19 mouse cellular contexts compared by ENCODE assay signal in genomic region chr14:58264401-58264800, GRCm38 (mm10).
DNase-seq lines count a peak whose midpoint lies in the region; ATAC-seq and TF ChIP-seq lines count a peak whose summit lies in the region.
"Had no signal": no experiment of that assay in that cellular context is flagged by ENCODE, and none has a peak within 500 bp of the region (broad histone marks: within the 10 kb centered on the region; RNA-seq: fewer than 3 reads in every experiment).

No protein-coding gene starts in this region.

- no peak overlapping the region for H3K4me2 ChIP-seq in kidney, embryonic 14.5 days (replicated peaks; ENCODE audit: low read depth, low read length)
- H3K4me2 ChIP-seq in kidney, embryonic 16.5 days (replicated peaks; ENCODE audit: low read depth, low read length) = 0 out of 2 replicates have a peak overlapping the region, but pooled peaks have one; percentile 1
- H3K4me2 ChIP-seq: embryonic facial prominence, embryonic 12.5 days; forebrain, embryonic 13.5 days; forebrain, embryonic 15.5 days had no signal

- no peak for DNase-seq in kidney, adult 11 months
- no peak for DNase-seq in kidney, postnatal 10 days
- DNase-seq in Patski (ENCODE audit: low read depth, low spot score) = peak; percentile 51
- DNase-seq in spleen, postnatal 4 days (ENCODE audit: low spot score in 2 of 2) = no peak
- DNase-seq: adrenal gland, adult 8-10 months; adrenal gland, postnatal 14 days; adrenal gland, postnatal 36 days; cerebellum, adult 11-12 months; cerebellum, adult 2 months; cerebellum, adult 9-10 months; cerebellum, postnatal 10 days; cerebellum, postnatal 25 days had no signal

- peaks cover 10% of the 10 kb centered on the region for H3K4me1 ChIP-seq in kidney, embryonic 14.5 days (ENCODE audit: control insufficient read depth, insufficient read depth, low read length)
- peaks cover 17% of the 10 kb centered on the region for H3K4me1 ChIP-seq in kidney, embryonic 16.5 days (ENCODE audit: insufficient read depth, low read length)
- H3K4me1 ChIP-seq: forebrain, embryonic 13.5 days; forebrain, embryonic 15.5 days had no signal

- H3K9me3 ChIP-seq in kidney, embryonic 14.5 days (ENCODE audit: control insufficient read depth, low read length) = no peaks in the 10 kb centered on the region
- no peaks in the 10 kb centered on the region for H3K9me3 ChIP-seq in kidney, embryonic 16.5 days (ENCODE audit: low read length)
- H3K9me3 ChIP-seq: embryonic facial prominence, embryonic 10.5 days; embryonic facial prominence, embryonic 12.5 days; forebrain, embryonic 13.5 days; forebrain, embryonic 15.5 days had no signal

- H3K27me3 ChIP-seq in kidney, embryonic 14.5 days (ENCODE audit: control insufficient read depth, insufficient read depth, low read length) = no peaks in the 10 kb centered on the region
- H3K27me3 ChIP-seq in kidney, embryonic 16.5 days (ENCODE audit: insufficient read depth, low read length) = no peaks in the 10 kb centered on the region
- no peaks in the 10 kb centered on the region for H3K27me3 ChIP-seq in Patski
- H3K27me3 ChIP-seq: embryonic facial prominence, embryonic 12.5 days; forebrain, embryonic 13.5 days; forebrain, embryonic 15.5 days had no signal

- POLR2A ChIA-PET in Patski (lab: Charles Lee) = interaction anchor here (0.5 kb wide), 1 partner anchor 10 kb away, joined by 5 read pairs; no protein-coding TSS in a partner anchor

- no peaks in the 10 kb centered on the region for H3K36me3 ChIP-seq in kidney, embryonic 14.5 days (ENCODE audit: control insufficient read depth, insufficient read depth, low read length)
- no peaks in the 10 kb centered on the region for H3K36me3 ChIP-seq in kidney, embryonic 16.5 days (ENCODE audit: insufficient read depth, low read length)
- H3K36me3 ChIP-seq: embryonic facial prominence, embryonic 10.5 days; embryonic facial prominence, embryonic 12.5 days; forebrain, embryonic 15.5 days had no signal

- no peak for TF ChIP-seq CTCF in Patski (IDR thresholded peaks at IDR 0.05)

- no peak overlapping the region for H3K9ac ChIP-seq in kidney, embryonic 14.5 days (ENCODE audit: low read depth, low read length)
- no peak overlapping the region for H3K9ac ChIP-seq in kidney, embryonic 16.5 days (replicated peaks; ENCODE audit: low read length)
- H3K9ac ChIP-seq: embryonic facial prominence, embryonic 12.5 days; forebrain, embryonic 13.5 days; forebrain, embryonic 15.5 days had no signal

- in situ Hi-C loops in Patski (cut with MboI; ENCODE audit: low pct_unique_long_range_greater_than_20kb) = no loop called here

- CTCF ChIA-PET in Patski (lab: Charles Lee) = no interaction called here

- H3K27ac ChIP-seq in kidney, embryonic 14.5 days (ENCODE audit: low read depth, low read length) = no peak overlapping the region; the same call in 1 of the 2 replicates
- peak overlapping the region; percentile 71; the same call in 1 of the 2 replicates for H3K27ac ChIP-seq in kidney, embryonic 16.5 days (ENCODE audit: low read length)
- H3K27ac ChIP-seq: embryonic facial prominence, embryonic 10.5 days; embryonic facial prominence, embryonic 12.5 days; forebrain, embryonic 13.5 days; forebrain, embryonic 15.5 days had no signal

- peak; percentile 87 for ATAC-seq in kidney, embryonic 14.5 days (ENCODE audit: low FRiP score, low TSS enrichment)
- peak; percentile 87 for ATAC-seq in kidney, embryonic 16.5 days (ENCODE audit: low FRiP score, low TSS enrichment)
- ATAC-seq in Patski = peak; percentile 89
- ATAC-seq: activated CD4-positive, CD25-positive, alpha-beta regulatory T cell, adult 4 months; forebrain, embryonic 13.5 days; forebrain, embryonic 15.5 days had no signal

- no peak overlapping the region for H3K4me3 ChIP-seq in kidney, embryonic 14.5 days (ENCODE audit: low read length)
- H3K4me3 ChIP-seq in kidney, embryonic 16.5 days (ENCODE audit: low read length) = no peak overlapping the region
- H3K4me3 ChIP-seq: embryonic facial prominence, embryonic 10.5 days; embryonic facial prominence, embryonic 12.5 days; forebrain, embryonic 13.5 days; forebrain, embryonic 15.5 days had no signal

- 28% methylated on average over 7 of the region's 7 CpGs for WGBS in kidney, embryonic 14.5 days
- WGBS in kidney, embryonic 16.5 days = 36% methylated on average over 7 of the region's 7 CpGs
